Mouse (Mus musculus): ENCODE measurements around the gene Tuba4a. TPM values are rescaled to one million over a fixed set of nuclear protein-coding genes. Genes with fewer than 3 reads are reported as not detected.

Gene Tuba4a
- polyA plus RNA-seq, 1 experiment, result 358 TPM

- peak; percentile 87 to 96 for DNase-seq (ENCODE audit: extremely low spot score in 1 of 2, low spot score in 1 of 2)
Measured at GRCm38 (mm10) chr1:75168472-75169464, 50.9 kb downstream of the Tuba4a start, which contains the start of gene Zfand2b. Gene Zfand2b, plus strand, starts transcription at chr1:75168646.

GRCm38 (mm10) chr1:75168093-75168471 is 51.6 kb downstream of the Tuba4a start:
- DNase-seq (ENCODE audit: extremely low spot score in 1 of 2, low spot score in 1 of 2), result no peak

Other genes starting within 250 kb of the Tuba4a start
- gene Nhej1, start 94.7 kb downstream of the Tuba4a start, polyA plus RNA-seq (2012; rRNA removed), result 1.8 and 2.4 TPM in 2 replicates
- 0.12 and 0.23 TPM in 2 replicates for gene Slc23a3, start 86.0 kb downstream of the Tuba4a start, polyA plus RNA-seq (2012; rRNA removed)
- gene Cnppd1, start 77.2 kb downstream of the Tuba4a start, polyA plus RNA-seq (2012; rRNA removed), result 31.9 and 35.3 TPM in 2 replicates
- 189 and 211 TPM in 2 replicates for gene Retreg2, start 77.1 kb downstream of the Tuba4a start, polyA plus RNA-seq (2012; rRNA removed)
- gene Zfand2b, start 51.2 kb downstream of the Tuba4a start, polyA plus RNA-seq (2012; rRNA removed), result 55.1 and 56.5 TPM in 2 replicates
- 24.7 and 29.2 TPM in 2 replicates for gene Abcb6, start 39.5 kb downstream of the Tuba4a start, polyA plus RNA-seq (2012; rRNA removed)
- gene Ankzf1, start 27.7 kb downstream of the Tuba4a start, polyA plus RNA-seq (2012; rRNA removed), result 41.4 and 49.9 TPM in 2 replicates
- 101 and 107 TPM in 2 replicates for gene Atg9a, start 27.7 kb downstream of the Tuba4a start, polyA plus RNA-seq (2012; rRNA removed)
- 20.1 and 25.5 TPM in 2 replicates for gene Glb1l, start 9.1 kb downstream of the Tuba4a start, polyA plus RNA-seq (2012; rRNA removed)
- 205 and 218 TPM in 2 replicates for gene Stk16, start 9.0 kb downstream of the Tuba4a start, polyA plus RNA-seq (2012; rRNA removed)
- not detected in 2 replicates for gene A630095N17Rik, start 12.2 kb upstream of the Tuba4a start, polyA plus RNA-seq (2012; rRNA removed)
- gene Dnajb2, start 16.5 kb upstream of the Tuba4a start, polyA plus RNA-seq (2012; rRNA removed), result 78.7 and 90.5 TPM in 2 replicates
- 384 and 412 TPM in 2 replicates for gene Ptprn, start 44.6 kb upstream of the Tuba4a start, polyA plus RNA-seq (2012; rRNA removed)
- 118 and 120 TPM in 2 replicates for gene Resp18, start 58.5 kb upstream of the Tuba4a start, polyA plus RNA-seq (2012; rRNA removed)
- 81.1 and 81.9 TPM in 2 replicates for gene Dnpep, start 98.1 kb upstream of the Tuba4a start, polyA plus RNA-seq (2012; rRNA removed)
- 2.5 and 3.5 TPM in 2 replicates for gene Des, start 140.5 kb upstream of the Tuba4a start, polyA plus RNA-seq (2012; rRNA removed)
- 134 and 135 TPM in 2 replicates for gene Speg, start 155.4 kb upstream of the Tuba4a start, polyA plus RNA-seq (2012; rRNA removed)
- 101 and 111 TPM in 2 replicates for gene Gmppa, start 216.1 kb upstream of the Tuba4a start, polyA plus RNA-seq (2012; rRNA removed)
- 11.9 and 13.5 TPM in 2 replicates for gene Asic4, start 230.6 kb upstream of the Tuba4a start, polyA plus RNA-seq (2012; rRNA removed)